Mouse (Mus musculus): ENCODE results near the gene Snx13.

The Snx13 gene

GRCm38 (mm10) chr12:35047320-35048225 lies 587 bp downstream of the Snx13 start:
- peak; percentile 49 to 56 for DNase-seq (ENCODE audit: low spot score in 2 of 2)

- no peak for DNase-seq (ENCODE audit: low spot score in 2 of 2)
Observed at GRCm38 (mm10) chr12:35048891-35049290, 1.9 kb downstream of the Snx13 start.

GRCm38 (mm10) chr12:35050501-35050900 lies 3.5 kb downstream of the Snx13 start:
- DNase-seq (ENCODE audit: low spot score in 2 of 2): no peak

GRCm38 (mm10) chr12:35050964-35051758 lies 4.2 kb downstream of the Snx13 start:
- no peak for DNase-seq (ENCODE audit: low spot score in 2 of 2)

- DNase-seq (ENCODE audit: low spot score in 2 of 2): no peak
Observed at GRCm38 (mm10) chr12:35054420-35054819, 7.4 kb downstream of the Snx13 start.

- DNase-seq (ENCODE audit: low spot score in 2 of 2): no peak
Observed at GRCm38 (mm10) chr12:35055114-35056095, 8.4 kb downstream of the Snx13 start.

GRCm38 (mm10) chr12:35063697-35064468 lies 16.9 kb downstream of the Snx13 start:
- no peak for DNase-seq (ENCODE audit: low spot score in 2 of 2)

- no peak for DNase-seq (ENCODE audit: low spot score in 2 of 2)
Observed at GRCm38 (mm10) chr12:35067621-35068020, 20.6 kb downstream of the Snx13 start.

- no peak for DNase-seq (ENCODE audit: low spot score in 2 of 2)
Observed at GRCm38 (mm10) chr12:35071336-35071735, 24.4 kb downstream of the Snx13 start.

GRCm38 (mm10) chr12:35072178-35072577 lies 25.2 kb downstream of the Snx13 start:
- DNase-seq (ENCODE audit: low spot score in 2 of 2): no peak

GRCm38 (mm10) chr12:35075993-35076392 lies 29.0 kb downstream of the Snx13 start:
- DNase-seq (ENCODE audit: low spot score in 2 of 2): no peak

- no peak for DNase-seq (ENCODE audit: low spot score in 2 of 2)
Observed at GRCm38 (mm10) chr12:35123549-35123948, 76.6 kb downstream of the Snx13 start.

GRCm38 (mm10) chr12:35153186-35153585 lies 106.2 kb downstream of the Snx13 start:
- DNase-seq (ENCODE audit: low spot score in 2 of 2): no peak

GRCm38 (mm10) chr12:35154149-35154548 lies 107.2 kb downstream of the Snx13 start:
- DNase-seq (ENCODE audit: low spot score in 2 of 2): no peak

GRCm38 (mm10) chr12:35157237-35157636 lies 110.3 kb downstream of the Snx13 start:
- peak; percentile 53 to 55 for DNase-seq (ENCODE audit: low spot score in 2 of 2)

GRCm38 (mm10) chr12:35161690-35162089 lies 114.7 kb downstream of the Snx13 start:
- DNase-seq (ENCODE audit: low spot score in 2 of 2): no peak

GRCm38 (mm10) chr12:35170275-35170674 lies 123.3 kb downstream of the Snx13 start:
- DNase-seq (ENCODE audit: low spot score in 2 of 2): no peak

GRCm38 (mm10) chr12:35175938-35176337 lies 129.0 kb downstream of the Snx13 start:
- no peak for DNase-seq (ENCODE audit: low spot score in 2 of 2)

- no peak for DNase-seq (ENCODE audit: low spot score in 2 of 2)
Observed at GRCm38 (mm10) chr12:35176628-35177027, 129.6 kb downstream of the Snx13 start.

GRCm38 (mm10) chr12:35182675-35183074 lies 135.7 kb downstream of the Snx13 start:
- DNase-seq (ENCODE audit: low spot score in 2 of 2): peak; percentile 54 to 84

- no peak for DNase-seq (ENCODE audit: low spot score in 2 of 2)
Observed at GRCm38 (mm10) chr12:35184261-35184660, 137.3 kb downstream of the Snx13 start.
